Mouse (Mus musculus): ENCODE results near the gene Olfr1357.
"Not testable (repeated sequence)": the region's sequence is repeated elsewhere in the genome, so short reads cannot be mapped to it uniquely, and the experiment has no call there.

The Olfr1357 gene

GRCm38 (mm10) chr10:78617974-78618373 is at the start of gene Olfr1357:
TSS of gene Olfr1357 (minus strand) at chr10:78618074.
- in situ Hi-C loops (cut with MboI, MseI), result no loop called here

GRCm38 (mm10) chr10:78666696-78667095 is 48.8 kb upstream of the Olfr1357 start:
- in situ Hi-C loops (cut with MboI, MseI), result not testable (repeated sequence)

DNA sequence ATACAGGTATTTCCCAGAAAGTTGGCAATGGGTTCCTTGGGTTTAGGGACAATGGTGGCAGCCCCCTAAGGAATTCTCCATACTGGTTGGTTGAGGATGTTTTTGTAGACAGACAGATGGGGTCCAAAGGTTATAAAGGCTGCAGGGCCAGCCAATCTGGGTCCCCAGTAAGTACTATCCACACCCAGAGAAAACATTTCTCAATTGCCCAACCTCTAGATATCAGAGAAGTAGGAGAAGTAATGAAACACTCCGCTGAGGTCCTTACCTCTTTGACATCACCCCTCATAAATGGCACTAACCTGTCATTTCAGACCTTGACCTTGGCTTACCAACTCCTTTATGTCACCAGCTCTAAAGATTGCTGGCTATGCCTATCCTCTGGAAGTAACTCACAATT is 46.7 kb upstream of the Olfr1357 start:
- in situ Hi-C loops (cut with MboI, MseI), result no loop called here

DNA sequence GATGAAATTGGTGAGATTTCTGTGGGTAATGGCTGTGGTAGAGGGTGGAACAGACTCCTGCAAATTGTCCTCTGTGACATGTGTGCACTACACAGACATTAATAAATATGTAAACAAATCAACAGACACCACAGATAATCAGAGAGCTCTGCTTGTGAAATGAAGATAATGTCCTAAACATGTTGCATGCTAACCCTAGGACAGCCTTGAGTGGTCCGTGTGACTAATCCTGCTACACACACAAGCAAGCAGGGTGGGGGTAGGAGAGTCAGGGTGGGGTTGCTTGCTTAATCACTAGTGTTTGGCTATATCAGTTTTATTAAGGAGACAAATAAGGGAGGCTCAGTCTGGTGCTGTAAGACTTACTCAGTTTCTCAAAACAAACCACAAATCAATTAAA is 43.3 kb upstream of the Olfr1357 start:
- in situ Hi-C loops (cut with MboI, MseI), result no loop called here

- in situ Hi-C loops (cut with MboI, MseI), result loop anchor here (25.0 kb wide), 1 partner anchor 480 kb away; no protein-coding TSS in a partner anchor
Observed at GRCm38 (mm10) chr10:78632311-78632710, 14.4 kb upstream of the Olfr1357 start.

DNA sequence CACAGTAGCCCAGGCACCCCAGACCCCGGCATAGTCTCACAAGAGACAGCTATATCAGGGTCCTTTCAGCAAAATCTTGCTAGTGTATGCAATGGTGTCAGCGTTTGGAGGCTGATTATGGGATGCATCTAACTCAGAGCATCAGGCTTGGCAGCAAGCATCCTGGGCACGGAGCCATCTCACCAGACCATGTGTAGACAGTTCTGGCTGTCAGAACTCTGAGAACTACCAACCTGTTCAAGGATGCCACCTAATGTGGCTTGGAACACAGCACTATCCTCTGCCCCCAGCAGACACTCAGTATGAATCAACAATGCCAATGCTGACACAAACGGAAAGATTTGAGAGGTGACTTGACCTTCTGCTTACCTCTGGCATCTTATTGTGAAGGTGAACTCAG is 12.3 kb upstream of the Olfr1357 start:
- in situ Hi-C loops (cut with MboI, MseI), result loop anchor here (25.0 kb wide), 1 partner anchor 482 kb away; no protein-coding TSS in a partner anchor

GRCm38 (mm10) chr10:78623143-78623542 is 5.3 kb upstream of the Olfr1357 start:
- in situ Hi-C loops (cut with MboI, MseI), result not testable (repeated sequence)

DNA sequence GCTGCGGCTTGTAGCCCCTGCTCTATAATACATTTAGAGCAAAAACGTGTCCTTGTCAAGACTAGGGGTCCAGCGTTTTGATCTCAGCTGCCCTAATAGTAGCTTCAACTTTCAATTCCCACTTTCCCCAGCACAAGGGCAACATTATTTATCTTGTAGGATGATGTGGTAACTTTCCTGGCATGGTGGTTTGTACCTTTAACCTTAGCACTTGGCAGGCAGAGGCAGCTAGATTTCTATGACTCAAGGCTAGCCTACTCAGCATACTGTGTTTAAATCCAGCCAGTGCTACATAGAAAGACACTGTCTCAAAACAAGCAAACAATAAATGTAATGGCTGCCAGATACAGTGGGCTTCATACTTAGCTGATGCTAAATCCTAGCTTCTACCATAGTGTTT is 10.3 kb downstream of the Olfr1357 start:
- in situ Hi-C loops (cut with MboI, MseI), result loop anchor here (5.0 kb wide), 1 partner anchor 90 kb away; the partner anchor contains the start of gene Olfr1358

DNA sequence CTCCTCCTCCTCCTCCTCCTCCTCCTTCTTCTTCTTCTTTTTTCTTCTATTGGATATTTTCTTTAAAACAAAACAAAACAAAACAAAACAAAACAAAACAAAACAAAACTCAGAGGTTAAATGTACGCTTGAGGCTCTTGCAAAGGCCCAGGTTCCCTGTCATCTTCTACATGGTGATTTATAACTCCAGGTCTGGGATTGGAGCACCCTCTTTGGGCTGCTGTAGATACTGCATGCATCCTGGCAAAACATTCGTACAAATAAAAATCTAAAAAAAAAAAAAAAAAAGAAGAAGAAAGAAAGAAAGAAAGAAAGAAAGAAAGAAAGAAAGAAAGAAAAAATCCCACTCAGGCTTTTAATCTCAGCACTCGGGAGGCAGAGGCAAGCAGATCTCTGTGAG is 12.8 kb downstream of the Olfr1357 start:
- in situ Hi-C loops (cut with MboI, MseI), result loop anchor here (5.0 kb wide), 1 partner anchor 88 kb away; the partner anchor contains the start of gene Olfr1358

DNA sequence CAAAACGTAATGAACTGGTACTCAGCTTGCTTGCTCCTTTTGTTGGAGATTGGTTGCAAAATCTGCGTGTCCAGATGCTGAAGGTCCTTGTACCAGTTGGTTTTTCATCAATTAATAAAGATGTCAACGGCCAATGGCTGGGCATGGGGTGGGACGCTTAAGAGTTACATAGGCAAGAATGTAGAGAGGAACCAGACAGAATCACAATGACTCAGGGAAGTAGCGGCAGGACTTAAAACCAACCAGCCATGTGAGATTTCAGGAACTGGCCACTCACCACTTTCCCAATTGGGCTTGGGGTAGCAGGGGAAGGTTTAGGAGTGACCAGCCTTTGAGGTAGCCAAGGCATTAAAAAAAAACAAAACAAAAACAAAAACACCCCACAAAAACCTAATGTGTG is 18.0 kb downstream of the Olfr1357 start:
- in situ Hi-C loops (cut with MboI, MseI), result no loop called here

DNA sequence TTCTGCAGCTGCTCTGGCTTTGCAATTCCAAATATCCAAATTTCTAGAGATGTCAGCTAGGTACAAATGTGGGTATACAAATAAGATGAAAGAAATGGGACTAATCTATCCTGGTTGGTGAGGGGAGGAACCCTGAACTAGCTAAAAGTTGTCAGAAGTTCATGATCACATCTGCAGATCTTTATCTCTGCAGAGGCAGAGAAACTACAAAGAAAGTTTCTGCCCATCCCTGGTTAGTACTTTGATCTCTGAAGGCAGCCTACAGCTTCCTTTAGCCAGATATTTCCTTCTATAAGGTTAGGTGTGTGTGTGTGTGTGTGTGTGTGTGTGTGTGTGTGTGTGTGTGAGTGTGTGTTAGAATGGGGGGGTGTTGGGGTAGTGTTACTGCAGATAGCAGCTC is 23.3 kb downstream of the Olfr1357 start:
- in situ Hi-C loops (cut with MboI, MseI), result no loop called here

DNA sequence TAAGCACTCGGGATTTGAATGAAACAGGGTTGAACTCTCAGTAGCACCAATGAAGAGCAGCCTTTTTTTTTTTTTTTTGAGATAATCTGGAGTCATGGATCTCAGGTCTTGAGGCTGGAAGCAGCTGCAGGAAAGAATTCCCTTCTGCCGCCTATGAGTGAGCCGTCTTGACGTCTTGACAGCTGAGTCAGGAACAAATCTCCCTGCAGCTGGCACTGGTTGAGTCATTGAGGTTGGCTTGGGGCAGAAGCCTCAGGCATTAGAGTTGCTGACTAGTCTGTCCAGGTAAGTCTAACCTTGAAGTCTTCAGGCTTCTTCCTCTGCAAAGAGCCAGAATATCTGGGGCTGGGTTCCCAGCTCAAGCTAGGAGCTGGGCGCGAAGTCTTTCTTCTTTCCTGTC is 23.7 kb downstream of the Olfr1357 start:
- in situ Hi-C loops (cut with MboI, MseI), result no loop called here

GRCm38 (mm10) chr10:78593736-78594135 is 24.1 kb downstream of the Olfr1357 start:
- in situ Hi-C loops (cut with MboI, MseI), result no loop called here

GRCm38 (mm10) chr10:78592856-78593379 is 25.0 kb downstream of the Olfr1357 start:
- in situ Hi-C loops (cut with MboI, MseI), result no loop called here

GRCm38 (mm10) chr10:78591406-78592328 is 26.2 kb downstream of the Olfr1357 start, which contains the start of gene Syde1:
TSS of gene Syde1 (minus strand) at chr10:78591964.
- in situ Hi-C loops (cut with MboI, MseI), result no loop called here

DNA sequence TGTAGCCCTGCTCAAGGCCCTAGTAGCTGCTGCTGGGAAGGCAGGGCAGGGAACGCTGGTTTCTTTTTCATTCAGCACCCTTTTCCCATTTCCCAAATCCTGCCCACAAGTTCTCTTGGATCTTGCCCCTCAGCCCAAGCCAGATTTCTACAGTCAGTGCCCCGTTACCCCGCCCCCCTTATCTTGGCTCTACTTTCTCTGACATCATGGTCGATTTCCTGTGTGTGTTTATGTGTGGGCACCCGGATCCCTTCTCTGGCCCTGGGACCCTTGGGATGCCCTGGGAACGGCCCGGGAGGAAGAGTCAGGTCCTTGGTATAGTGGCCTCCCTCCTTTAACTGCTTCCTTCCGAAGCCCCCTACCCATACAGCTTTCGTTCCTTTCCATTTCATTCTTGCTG is 27.1 kb downstream of the Olfr1357 start:
- in situ Hi-C loops (cut with MboI, MseI), result no loop called here

- in situ Hi-C loops (cut with MboI, MseI), result no loop called here
Observed at GRCm38 (mm10) chr10:78589901-78590300, 28.0 kb downstream of the Olfr1357 start.

DNA sequence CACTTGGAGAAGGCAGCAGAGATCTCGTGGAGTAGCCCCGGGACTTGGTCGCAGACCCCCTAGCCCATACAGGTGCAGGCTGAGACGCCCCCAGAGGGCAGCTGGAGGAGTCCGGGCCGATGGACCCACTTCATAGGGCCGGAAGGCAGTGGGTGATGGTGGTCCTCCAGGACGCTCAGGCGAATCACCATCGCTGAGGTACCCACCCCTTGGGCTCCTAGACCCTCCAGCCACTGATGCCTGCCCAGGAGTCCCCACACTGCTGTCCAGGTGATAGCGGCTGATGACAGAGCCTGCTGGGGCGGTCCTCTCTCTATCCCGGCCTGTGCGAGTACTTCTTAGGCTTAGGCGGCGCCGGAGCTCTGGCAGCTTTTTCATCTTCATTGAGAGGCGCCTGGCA is 28.6 kb downstream of the Olfr1357 start:
- in situ Hi-C loops (cut with MboI, MseI), result no loop called here

DNA sequence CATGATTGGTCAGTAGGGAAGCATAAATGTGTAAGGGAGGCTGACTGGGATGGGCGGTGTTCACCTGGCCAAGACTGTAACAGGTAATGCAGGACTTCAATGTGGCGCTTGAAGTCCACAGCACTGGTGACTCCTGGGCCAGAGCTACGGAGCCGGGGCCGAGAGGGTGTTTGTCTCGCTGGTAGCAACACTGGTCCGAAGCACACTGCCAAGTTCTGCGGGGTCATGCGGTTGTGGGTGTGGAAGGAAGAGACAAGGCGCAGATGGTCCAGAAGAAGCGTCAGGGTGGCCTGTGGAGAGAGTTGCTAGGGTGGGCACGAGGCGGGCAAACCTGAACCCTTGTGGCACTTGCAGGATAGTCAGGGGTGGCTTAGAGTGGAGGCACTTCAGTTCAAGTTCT is 31.8 kb downstream of the Olfr1357 start:
- in situ Hi-C loops (cut with MboI, MseI), result no loop called here

DNA sequence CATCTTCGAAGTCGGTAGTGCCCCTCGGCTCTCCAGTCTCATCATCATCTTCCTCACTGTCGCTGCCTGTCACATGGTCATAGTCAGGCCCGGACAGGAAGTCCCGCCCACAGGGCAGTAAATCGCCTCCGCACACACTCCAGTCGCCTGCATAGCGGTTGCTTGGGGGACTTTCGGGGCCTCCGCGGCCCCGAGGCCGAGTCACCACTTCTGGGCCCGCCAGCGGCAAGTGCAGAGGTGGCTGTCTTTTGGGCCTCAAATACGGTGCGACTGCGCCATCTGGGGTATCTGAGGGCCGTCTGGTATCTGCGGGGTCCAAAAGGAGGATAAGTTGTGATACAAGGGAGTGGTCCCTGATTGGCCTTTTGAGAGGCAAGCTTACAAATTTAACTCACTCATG is 32.3 kb downstream of the Olfr1357 start:
- in situ Hi-C loops (cut with MboI, MseI), result no loop called here

DNA sequence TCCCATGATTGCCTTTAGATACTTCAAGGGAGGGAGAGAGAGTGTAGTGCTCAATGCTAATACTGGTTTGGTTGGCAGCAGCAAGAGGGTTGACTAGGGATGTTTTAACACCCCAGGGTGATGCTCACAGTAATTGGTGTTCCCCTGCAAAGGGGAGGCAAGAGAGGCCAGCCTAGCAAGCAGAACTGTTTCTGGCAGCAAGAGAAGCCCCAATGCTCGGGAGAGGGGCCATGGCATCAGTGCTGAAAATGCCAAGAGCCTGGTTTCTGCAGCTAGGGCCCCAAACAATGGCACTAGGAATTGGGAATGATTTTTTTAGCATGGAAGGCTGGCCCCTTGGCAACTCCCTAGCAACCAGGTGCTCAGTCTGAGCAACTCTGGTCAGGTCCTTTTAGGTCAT is 32.9 kb downstream of the Olfr1357 start:
- in situ Hi-C loops (cut with MboI, MseI), result no loop called here

DNA sequence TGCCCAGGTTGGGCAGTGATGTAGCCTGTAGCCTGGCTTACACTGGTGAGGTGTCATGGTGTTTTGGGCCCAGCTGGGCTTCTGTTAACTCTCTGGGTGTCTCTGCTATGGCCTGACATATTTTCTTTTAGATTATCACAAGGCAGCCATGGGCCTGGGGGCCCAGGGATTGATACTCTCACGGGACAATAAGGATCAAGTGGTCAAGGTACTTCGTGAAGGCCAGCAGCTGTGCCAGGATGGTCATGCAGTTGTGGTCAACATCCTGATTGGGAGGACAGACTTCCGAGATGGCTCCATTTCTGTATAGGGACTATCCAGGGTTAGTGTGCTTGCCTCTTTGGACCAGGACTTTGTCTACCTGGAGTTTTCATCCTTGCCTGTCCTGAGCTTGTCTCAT is 33.9 kb downstream of the Olfr1357 start:
- in situ Hi-C loops (cut with MboI, MseI), result no loop called here

DNA sequence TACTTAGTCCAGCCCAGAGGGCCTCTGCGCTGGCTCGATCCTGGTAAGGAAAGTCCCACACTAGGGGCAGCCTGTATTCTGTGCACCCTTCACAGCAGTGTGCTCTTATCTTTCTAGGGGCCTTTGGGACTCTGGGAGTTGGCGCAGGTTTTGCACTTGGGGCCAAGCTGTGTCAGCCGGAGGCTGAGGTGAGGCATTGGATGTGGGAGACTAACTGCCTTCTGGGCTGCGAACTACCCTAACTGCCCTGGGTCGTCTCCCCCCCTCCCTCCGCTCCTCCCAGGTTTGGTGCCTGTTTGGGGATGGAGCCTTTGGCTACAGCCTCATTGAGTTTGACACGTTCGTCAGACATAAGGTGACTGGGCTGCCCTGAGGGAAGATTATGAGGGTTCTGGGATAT is 34.5 kb downstream of the Olfr1357 start:
- in situ Hi-C loops (cut with MboI, MseI), result no loop called here
